Mouse (Mus musculus) right cerebral cortex, postnatal 10 days (tissue): ENCODE measurements at regions not wholly inside any gene's neighbourhood (a gene's known extent, or its start where the extent isn't known, plus 50 kb on each side); places are given as distances from the start of the nearest gene placed in this dataset.

Experiments used
- DNase-seq, 2 experiments: peaks; one replicate each; pipeline ENCODE4 v3.0.0; 2021; ENCODE audit warnings: low spot score in 2 of 2

GRCm38 (mm10) chr14:21932771-21933170 lies 56.6 kb downstream of the Zfp503 start:
- no peak for DNase-seq

- DNase-seq = no peak
Measured at GRCm38 (mm10) chr14:21931944-21932343, 57.5 kb downstream of the Zfp503 start.

- no peak for DNase-seq
Measured at GRCm38 (mm10) chr14:21929048-21929447, 60.4 kb downstream of the Zfp503 start.

GRCm38 (mm10) chr14:21916671-21917070 lies 67.9 kb upstream of the Comtd1 start:
- no peak for DNase-seq

GRCm38 (mm10) chr14:21904498-21905395 lies 56.0 kb upstream of the Comtd1 start:
- DNase-seq = peak in 1 of 2 experiments; percentile 39

GRCm38 (mm10) chr14:21903562-21904497 lies 55.1 kb upstream of the Comtd1 start:
- peak in 1 of 2 experiments; percentile 42 for DNase-seq

GRCm38 (mm10) chr14:21902856-21903255 lies 54.1 kb upstream of the Comtd1 start:
- DNase-seq = no peak

GRCm38 (mm10) chr14:21902456-21902855 lies 53.7 kb upstream of the Comtd1 start:
- DNase-seq = no peak

GRCm38 (mm10) chr14:21900951-21901350 lies 52.2 kb upstream of the Comtd1 start:
- no peak for DNase-seq

GRCm38 (mm10) chr14:21900516-21900915 lies 51.7 kb upstream of the Comtd1 start:
- DNase-seq = no peak
